ENCODE assay signal across 8 mouse cellular contexts in the genomic region with DNA sequence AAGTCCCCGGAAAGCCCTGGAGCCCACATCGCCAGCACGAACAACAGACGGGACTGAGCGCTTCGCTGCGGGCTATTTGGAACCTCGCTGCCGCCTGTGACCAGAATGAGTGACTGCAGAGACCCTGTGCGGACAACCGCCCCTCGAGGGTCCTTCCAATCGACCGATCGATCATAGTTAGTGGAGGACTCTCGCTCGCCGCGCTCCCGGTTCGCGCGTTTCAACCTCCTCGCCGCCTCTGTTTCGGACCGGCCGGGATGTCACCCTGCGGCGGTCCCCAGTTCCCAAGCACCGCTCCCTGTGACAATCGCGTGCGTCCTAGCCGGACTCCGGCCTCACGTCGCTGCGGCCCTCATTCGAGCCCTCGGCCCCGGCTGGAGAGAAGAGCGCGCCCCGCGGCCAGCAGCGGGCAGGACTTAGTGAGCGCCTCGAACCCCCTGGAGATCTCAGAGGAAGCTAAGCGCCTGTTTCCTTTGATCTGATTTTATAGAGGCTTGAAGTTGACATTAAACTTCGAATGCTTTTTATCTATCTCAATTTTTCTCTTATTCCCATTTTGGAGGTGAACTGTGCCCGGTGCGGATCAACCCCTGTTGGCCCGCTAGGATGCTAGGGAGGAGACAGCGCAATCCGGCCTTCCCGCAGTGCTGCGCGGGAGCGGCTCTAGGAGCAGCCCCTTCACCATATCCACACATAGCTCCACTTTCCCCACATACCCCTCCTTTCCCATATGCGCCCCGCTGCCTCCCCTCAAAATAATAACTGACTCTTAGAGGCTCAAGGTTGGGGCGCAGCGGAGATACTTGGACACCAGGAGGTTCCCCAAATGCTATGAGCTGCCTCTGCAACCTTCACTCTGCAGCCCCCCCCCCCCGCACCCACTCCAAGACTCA. TPM values are rescaled to one million over a fixed set of nuclear protein-coding genes. Genes with fewer than 3 reads are reported as not detected.
DNase-seq lines count a peak whose midpoint lies in the region; ATAC-seq lines count a peak whose summit lies in the region.

No protein-coding gene starts in this region.

- H3K27me3 ChIP-seq in kidney, embryonic 14.5 days (ENCODE audit: control insufficient read depth, insufficient read depth, low read length) = peaks cover 93% of the 10 kb centered on the region
- H3K27me3 ChIP-seq in embryonic facial prominence, embryonic 11.5 days (ENCODE audit: control insufficient read depth, insufficient read depth, low read length) = peaks cover 29% of the 10 kb centered on the region
- peaks cover 74% of the 10 kb centered on the region for H3K27me3 ChIP-seq in hindbrain, embryonic 15.5 days
- H3K27me3 ChIP-seq in midbrain, embryonic 10.5 days (ENCODE audit: low read depth, poor library complexity, severe bottlenecking) = peaks cover 99% of the 10 kb centered on the region

- H3K9me3 ChIP-seq in kidney, embryonic 14.5 days (ENCODE audit: control insufficient read depth, low read length) = no peaks in the 10 kb centered on the region
- H3K9me3 ChIP-seq in embryonic facial prominence, embryonic 11.5 days (replicated peaks; ENCODE audit: control insufficient read depth, low read length) = no peaks in the 10 kb centered on the region
- no peaks in the 10 kb centered on the region for H3K9me3 ChIP-seq in hindbrain, embryonic 15.5 days
- no peaks in the 10 kb centered on the region for H3K9me3 ChIP-seq in midbrain, embryonic 10.5 days (replicated peaks)

- no peaks in the 10 kb centered on the region for H3K36me3 ChIP-seq in kidney, embryonic 14.5 days (ENCODE audit: control insufficient read depth, insufficient read depth, low read length)
- H3K36me3 ChIP-seq in embryonic facial prominence, embryonic 11.5 days (replicated peaks; ENCODE audit: control insufficient read depth, insufficient read depth, low read depth, low read length) = no peaks in the 10 kb centered on the region
- H3K36me3 ChIP-seq in hindbrain, embryonic 15.5 days = no peaks in the 10 kb centered on the region
- no peaks in the 10 kb centered on the region for H3K36me3 ChIP-seq in midbrain, embryonic 10.5 days

- H3K4me2 ChIP-seq in kidney, embryonic 14.5 days (replicated peaks; ENCODE audit: low read depth, low read length) = peak overlapping the region; percentile 52
- peak overlapping the region; percentile 74 for H3K4me2 ChIP-seq in embryonic facial prominence, embryonic 11.5 days (ENCODE audit: low read depth, low read length)
- H3K4me2 ChIP-seq in hindbrain, embryonic 15.5 days = peak overlapping the region; percentile 45

- no peak overlapping the region for H3K27ac ChIP-seq in kidney, embryonic 14.5 days (ENCODE audit: low read depth, low read length)
- peak overlapping the region; percentile 43 for H3K27ac ChIP-seq in embryonic facial prominence, embryonic 11.5 days (replicated peaks; ENCODE audit: low read depth, low read length)
- no peak overlapping the region for H3K27ac ChIP-seq in hindbrain, embryonic 15.5 days (replicated peaks)
- no peak overlapping the region; the same call in 1 of the 2 replicates for H3K27ac ChIP-seq in midbrain, embryonic 10.5 days (replicated peaks)

- no peak overlapping the region; the same call in 1 of the 2 replicates for H3K9ac ChIP-seq in kidney, embryonic 14.5 days (ENCODE audit: low read depth, low read length)
- peak overlapping the region; percentile 61 for H3K9ac ChIP-seq in embryonic facial prominence, embryonic 11.5 days (replicated peaks; ENCODE audit: low read length)
- H3K9ac ChIP-seq in hindbrain, embryonic 15.5 days = no peak overlapping the region

- ATAC-seq in kidney, embryonic 14.5 days (ENCODE audit: low FRiP score, low TSS enrichment) = no peak
- ATAC-seq in embryonic facial prominence, embryonic 11.5 days (replicated peaks; ENCODE audit: insufficient number of reproducible peaks, low FRiP score, low TSS enrichment, low read depth) = 0 out of 2 replicates have a peak, but pooled peaks have one; percentile 6
- no peak for ATAC-seq in hindbrain, embryonic 15.5 days (ENCODE audit: low FRiP score, low read depth)
- ATAC-seq in CD4-positive, CD25-positive, alpha-beta regulatory T cell, adult 4 months = no peak

- 1% methylated on average over 65 of the region's 65 CpGs for WGBS in kidney, embryonic 14.5 days
- WGBS in embryonic facial prominence, embryonic 11.5 days = under 1% methylated on average over 65 of the region's 65 CpGs
- WGBS in hindbrain, embryonic 15.5 days = 1% methylated on average over 65 of the region's 65 CpGs
- WGBS in midbrain, embryonic 10.5 days = under 1% methylated on average over 65 of the region's 65 CpGs

- 0 out of 2 replicates have a peak, but pooled peaks cover 5% of the 10 kb centered on the region for H3K4me1 ChIP-seq in kidney, embryonic 14.5 days (ENCODE audit: control insufficient read depth, insufficient read depth, low read length)
- peaks cover 5% of the 10 kb centered on the region for H3K4me1 ChIP-seq in embryonic facial prominence, embryonic 11.5 days (ENCODE audit: control insufficient read depth, insufficient read depth, low read length)
- H3K4me1 ChIP-seq in hindbrain, embryonic 15.5 days (replicated peaks) = peaks cover 8% of the 10 kb centered on the region
- peaks cover 28% of the 10 kb centered on the region for H3K4me1 ChIP-seq in midbrain, embryonic 10.5 days

- H3K4me3 ChIP-seq in kidney, embryonic 14.5 days (ENCODE audit: low read length) = peak overlapping the region; percentile 35
- H3K4me3 ChIP-seq in embryonic facial prominence, embryonic 11.5 days (ENCODE audit: low read depth, low read length) = peak overlapping the region; percentile 38
- peak overlapping the region; percentile 9 for H3K4me3 ChIP-seq in hindbrain, embryonic 15.5 days
- H3K4me3 ChIP-seq in midbrain, embryonic 10.5 days = peak overlapping the region; percentile 48

- DNase-seq in kidney, adult 9 months = no peak
- DNase-seq in embryonic facial prominence, embryonic 11.5 days (ENCODE audit: low spot score) = peak; percentile 52
- DNase-seq in midbrain, embryonic 10.5 days (ENCODE audit: low spot score) = peak; percentile 65
- no peak for DNase-seq in right cerebral cortex, postnatal 10 days (ENCODE audit: low spot score in 2 of 2)
- no peak for DNase-seq in cerebellum, adult 8-10 months

RNA-seq across cellular contexts. Expression of a gene that starts 11.7 kb away (rescaled TPM):
- 0.26 TPM in 1 of 2 replicates, not detected in the other for polyA plus RNA-seq in kidney, embryonic 14.5 days (2014; fragmentation: Nextera tagmentation; extraction: Ambion mirVana)
- polyA plus RNA-seq in embryonic facial prominence, embryonic 11.5 days (2014; fragmentation: Nextera tagmentation; extraction: Ambion mirVana) = 34.3 and 39.6 TPM in 2 replicates
- 0.16 and 1.1 TPM in 2 replicates for polyA plus RNA-seq in hindbrain, embryonic 15.5 days (2015; fragmentation: Nextera tagmentation; extraction: Ambion mirVana)
- polyA plus RNA-seq in midbrain, embryonic 10.5 days (2016; fragmentation: Nextera tagmentation; extraction: Ambion mirVana) = 4.9 and 6.7 TPM in 2 replicates
- polyA plus RNA-seq in CD4-positive, CD25-positive, alpha-beta regulatory T cell, adult 4 months (2017; shearing (Covaris generic)) = not detected

RNA-seq across cellular contexts. Expression of a gene that starts 28.2 kb away (rescaled TPM):
- not detected in 2 replicates for polyA plus RNA-seq in kidney, embryonic 14.5 days (2014; fragmentation: Nextera tagmentation; extraction: Ambion mirVana)
- 0.15 and 0.79 TPM in 2 replicates for polyA plus RNA-seq in embryonic facial prominence, embryonic 11.5 days (2014; fragmentation: Nextera tagmentation; extraction: Ambion mirVana)
- polyA plus RNA-seq in hindbrain, embryonic 15.5 days (2015; fragmentation: Nextera tagmentation; extraction: Ambion mirVana) = not detected in 2 replicates
- polyA plus RNA-seq in midbrain, embryonic 10.5 days (2016; fragmentation: Nextera tagmentation; extraction: Ambion mirVana) = 0.12 TPM in 1 of 2 replicates, not detected in the other
- not detected for polyA plus RNA-seq in CD4-positive, CD25-positive, alpha-beta regulatory T cell, adult 4 months (2017; shearing (Covaris generic))

RNA-seq across cellular contexts. Expression of a gene that starts 48.0 kb away (rescaled TPM):
- polyA plus RNA-seq in kidney, embryonic 14.5 days (2014; fragmentation: Nextera tagmentation; extraction: Ambion mirVana) = not detected in 2 replicates
- polyA plus RNA-seq in embryonic facial prominence, embryonic 11.5 days (2014; fragmentation: Nextera tagmentation; extraction: Ambion mirVana) = not detected in 2 replicates
- polyA plus RNA-seq in hindbrain, embryonic 15.5 days (2015; fragmentation: Nextera tagmentation; extraction: Ambion mirVana) = not detected in 2 replicates
- not detected in 2 replicates for polyA plus RNA-seq in midbrain, embryonic 10.5 days (2016; fragmentation: Nextera tagmentation; extraction: Ambion mirVana)
- polyA plus RNA-seq in CD4-positive, CD25-positive, alpha-beta regulatory T cell, adult 4 months (2017; shearing (Covaris generic)) = not detected

RNA-seq across cellular contexts. Expression of a gene that starts 48.4 kb away (rescaled TPM):
- 33.3 and 55.0 TPM in 2 replicates for polyA plus RNA-seq in kidney, embryonic 14.5 days (2014; fragmentation: Nextera tagmentation; extraction: Ambion mirVana)
- 75.0 and 80.1 TPM in 2 replicates for polyA plus RNA-seq in embryonic facial prominence, embryonic 11.5 days (2014; fragmentation: Nextera tagmentation; extraction: Ambion mirVana)
- 141 and 157 TPM in 2 replicates for polyA plus RNA-seq in hindbrain, embryonic 15.5 days (2015; fragmentation: Nextera tagmentation; extraction: Ambion mirVana)
- 70.0 and 83.8 TPM in 2 replicates for polyA plus RNA-seq in midbrain, embryonic 10.5 days (2016; fragmentation: Nextera tagmentation; extraction: Ambion mirVana)
- polyA plus RNA-seq in CD4-positive, CD25-positive, alpha-beta regulatory T cell, adult 4 months (2017; shearing (Covaris generic)) = 10 to 100 TPM; 18.8 to 19.4 TPM

Comparison
In these comparisons a context has a peak if more than half of its experiments do, and no peak if none do; other contexts are left out.
1. DNase-seq: peak in embryonic facial prominence, embryonic 11.5 days (single experiment) and midbrain, embryonic 10.5 days (single experiment); none in kidney, adult 9 months (single experiment), right cerebral cortex, postnatal 10 days (0 of 2) and cerebellum, adult 8-10 months (single experiment).
2. Peak in every context shown above with its lines, with median percentiles within 50 percentile points of each other: H3K4me2 ChIP-seq and H3K4me3 ChIP-seq.